Mouse (Mus musculus) neural tube, embryonic 14.5 days (tissue): Measurements from ENCODE around the gene Dvl1. TPM values are rescaled to one million over a fixed set of nuclear protein-coding genes. Genes with fewer than 3 reads are reported as not detected.

ENCODE experiments used
- ATAC-seq: fragments of 200-750 bp; cut with Nextera tagmentation; 2 replicates; pipeline ENCODE4 v1.8.0; 2017; ENCODE audit warnings: low read depth, mild to moderate bottlenecking, moderate TSS enrichment, moderate library complexity
- H3K27ac ChIP-seq: fragments of 300-500 bp; sonication (generic); 2 replicates; pipeline ENCODE4 v1.5.1; 2014; ENCODE audit warnings: low read depth, mild to moderate bottlenecking, control low read depth, low read length, moderate library complexity, mixed read lengths
- H3K27me3 ChIP-seq: fragments of 300-500 bp; sonication (generic); 2 replicates; pipeline ENCODE4 v1.6.1; 2014; ENCODE audit warnings: low read length; ENCODE audit not compliant: control insufficient read depth, insufficient read depth
- H3K36me3 ChIP-seq: fragments of 300-500 bp; sonication (generic); 2 replicates; pipeline ENCODE4 v1.6.1; 2014; ENCODE audit warnings: low read length, mixed read lengths; ENCODE audit not compliant: control insufficient read depth, insufficient read depth
- H3K4me1 ChIP-seq: fragments of 300-500 bp; sonication (generic); 2 replicates; pipeline ENCODE4 v1.6.1; 2014; ENCODE audit warnings: low read length; ENCODE audit not compliant: control insufficient read depth, insufficient read depth
- H3K4me2 ChIP-seq: fragments of 300-500 bp; sonication (generic); 2 replicates; pipeline ENCODE4 v1.6.1; 2014; ENCODE audit warnings: mild to moderate bottlenecking, low read depth, low read length, control low read depth
- H3K4me3 ChIP-seq: fragments of 300-500 bp; sonication (generic); 2 replicates; pipeline ENCODE4 v1.5.1; 2014; ENCODE audit warnings: low read depth, low read length, control low read depth, mixed read lengths
- H3K9ac ChIP-seq: fragments of 300-500 bp; sonication (generic); replicated peaks from 2 replicates; pipeline ENCODE4 v1.6.1; 2014; ENCODE audit warnings: low read depth, mild to moderate bottlenecking, control low read depth, low read length, mixed read lengths
- H3K9me3 ChIP-seq: fragments of 300-500 bp; sonication (generic); 2 replicates; pipeline ENCODE4 v1.6.1; 2016; ENCODE audit warnings: low read length; ENCODE audit not compliant: control insufficient read depth
- WGBS: fragments of 180-500 bp; shearing (Covaris S2); extraction: QIAGEN DNeasy Blood & Tissue Kit; methylation state at CpG from one replicate; pipeline ENCODE4 v1.1.7; 2014; 5-methylcytosine and 5-hydroxymethylcytosine counted together
- polyA plus RNA-seq: library from polyadenylated mRNA; unstranded; fragments of >200 nt; fragmentation: Nextera tagmentation; extraction: Ambion mirVana; gene quantifications from 2 replicates; pipeline ENCODE4 v1.2.1, GENCODE M21; 2014

The Dvl1 gene
- polyA plus RNA-seq, 1 experiment from 2014 or later, result 16.1 TPM

DNA sequence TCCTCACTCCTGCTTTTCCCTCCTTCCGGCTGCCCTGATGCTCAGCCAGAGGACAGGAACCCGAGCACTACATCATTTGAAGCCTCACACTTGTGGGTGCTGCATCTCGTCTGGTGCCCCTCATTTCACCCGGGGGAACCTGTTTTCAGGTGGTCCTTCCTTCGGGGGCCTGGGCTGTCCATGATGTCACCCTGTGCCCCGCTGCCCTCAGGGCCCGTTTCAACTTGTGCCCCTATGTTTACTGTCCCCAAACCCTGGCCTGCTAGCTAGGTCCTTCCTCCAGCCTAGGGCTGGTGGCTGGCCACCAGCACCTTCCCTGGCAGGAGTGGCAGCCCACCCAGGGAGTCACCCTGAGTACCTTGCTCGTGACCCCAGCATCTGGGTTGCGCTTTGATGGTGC is 58.9 kb downstream of the Dvl1 start:
- Histone ChIP-seq H3K36me3 (peaks cover 48% of the 10 kb centered on the region), H3K27me3 (no peaks in the 10 kb centered on the region), H3K4me3 (no peak overlapping the region), H3K27ac (no peak overlapping the region), H3K9me3 (no peaks in the 10 kb centered on the region), H3K9ac (no peak overlapping the region), H3K4me2 (no peak overlapping the region), H3K4me1 (no peaks in the 10 kb centered on the region)
- no peak for ATAC-seq
- WGBS, result 84% methylated on average over 9 of the region's 9 CpGs

- H3K27ac ChIP-seq, result no peak overlapping the region
- H3K4me2 ChIP-seq, result no peak overlapping the region
- no peaks in the 10 kb centered on the region for H3K9me3 ChIP-seq
- H3K4me3 ChIP-seq, result no peak overlapping the region
- no peak for ATAC-seq
- WGBS, result 88% methylated on average over 11 of the region's 11 CpGs
- no peak overlapping the region for H3K9ac ChIP-seq
- no peaks in the 10 kb centered on the region for H3K27me3 ChIP-seq
- H3K36me3 ChIP-seq, result peaks cover 41% of the 10 kb centered on the region
- H3K4me1 ChIP-seq, result no peaks in the 10 kb centered on the region
Measured at GRCm38 (mm10) chr4:155907003-155907402, 59.8 kb downstream of the Dvl1 start.

GRCm38 (mm10) chr4:155908281-155908680 is 61.1 kb downstream of the Dvl1 start:
- ATAC-seq, result no peak
- 80% methylated on average over 7 of the region's 7 CpGs for WGBS
- H3K4me3 ChIP-seq, result no peak overlapping the region

GRCm38 (mm10) chr4:155908751-155909150 is 61.5 kb downstream of the Dvl1 start:
- Histone ChIP-seq H3K4me1 (no peaks in the 10 kb centered on the region), H3K27ac (no peak overlapping the region), H3K4me3 (no peak overlapping the region), H3K27me3 (no peaks in the 10 kb centered on the region), H3K9ac (no peak overlapping the region), H3K4me2 (no peak overlapping the region), H3K9me3 (no peaks in the 10 kb centered on the region), H3K36me3 (peaks cover 23% of the 10 kb centered on the region)
- ATAC-seq, result no peak
- 87% methylated on average over 4 of the region's 4 CpGs for WGBS

More at GRCm38 (mm10) chr4:155908281-155908680, 61.1 kb downstream of the Dvl1 start:
- H3K9me3 ChIP-seq, result no peaks in the 10 kb centered on the region
- no peak overlapping the region for H3K27ac ChIP-seq
- no peaks in the 10 kb centered on the region for H3K27me3 ChIP-seq
- no peak overlapping the region for H3K4me2 ChIP-seq
- H3K36me3 ChIP-seq, result peaks cover 28% of the 10 kb centered on the region
- no peaks in the 10 kb centered on the region for H3K4me1 ChIP-seq
- H3K9ac ChIP-seq, result no peak overlapping the region

Other genes starting within 250 kb of the Dvl1 start
- gene Slc35e2, start 246.0 kb upstream of the Dvl1 start, polyA plus RNA-seq, result 21.0 and 21.4 TPM in 2 replicates
- gene Cdk11b, start 222.5 kb upstream of the Dvl1 start, polyA plus RNA-seq, result 46.7 and 54.1 TPM in 2 replicates
- gene Gm10563, start 202.0 kb upstream of the Dvl1 start, polyA plus RNA-seq, result not detected in 2 replicates
- 1.3 and 6.6 TPM in 2 replicates for gene Mmp23, start 194.0 kb upstream of the Dvl1 start, polyA plus RNA-seq
- 35.5 and 36.8 TPM in 2 replicates for gene Mib2, start 178.2 kb upstream of the Dvl1 start, polyA plus RNA-seq
- gene Fndc10, start 153.1 kb upstream of the Dvl1 start, polyA plus RNA-seq, result 8.5 and 10.4 TPM in 2 replicates
- gene Ssu72, start 142.6 kb upstream of the Dvl1 start, polyA plus RNA-seq, result 172 and 179 TPM in 2 replicates
- gene Tmem240, start 112.6 kb upstream of the Dvl1 start, polyA plus RNA-seq, result 6.8 and 9.6 TPM in 2 replicates
- 82.6 and 85.0 TPM in 2 replicates for gene Atad3a, start 86.3 kb upstream of the Dvl1 start, polyA plus RNA-seq
- gene Vwa1, start 72.7 kb upstream of the Dvl1 start, polyA plus RNA-seq, result 17.4 and 23.1 TPM in 2 replicates
- gene Tmem88b, start 61.5 kb upstream of the Dvl1 start, polyA plus RNA-seq, result 0.92 and 1.2 TPM in 2 replicates
- gene Ankrd65, start 57.0 kb upstream of the Dvl1 start, polyA plus RNA-seq, result not detected in 2 replicates
- gene Mrpl20, start 44.5 kb upstream of the Dvl1 start, polyA plus RNA-seq, result 258 and 275 TPM in 2 replicates
- gene Ccnl2, start 34.9 kb upstream of the Dvl1 start, polyA plus RNA-seq, result 153 and 173 TPM in 2 replicates
- 120 and 127 TPM in 2 replicates for gene Aurkaip1, start 16.1 kb upstream of the Dvl1 start, polyA plus RNA-seq
- 9.6 and 24.0 TPM in 2 replicates for gene Mxra8, start 7.7 kb upstream of the Dvl1 start, polyA plus RNA-seq
- 0.45 and 0.47 TPM in 2 replicates for gene Tas1r3, start 16.0 kb downstream of the Dvl1 start, polyA plus RNA-seq
- 31.4 and 31.8 TPM in 2 replicates for gene Cptp, start 22.0 kb downstream of the Dvl1 start, polyA plus RNA-seq
- gene Ints11, start 22.1 kb downstream of the Dvl1 start, polyA plus RNA-seq, result 74.9 and 75.8 TPM in 2 replicates
- gene Pusl1, start 44.4 kb downstream of the Dvl1 start, polyA plus RNA-seq, result 53.4 and 57.4 TPM in 2 replicates
- gene Acap3, start 44.4 kb downstream of the Dvl1 start, polyA plus RNA-seq, result 67.8 and 76.7 TPM in 2 replicates
- 123 and 124 TPM in 2 replicates for gene Ube2j2, start 96.4 kb downstream of the Dvl1 start, polyA plus RNA-seq
- 10.5 and 11.5 TPM in 2 replicates for gene C1qtnf12, start 114.9 kb downstream of the Dvl1 start, polyA plus RNA-seq
- 37.4 and 38.1 TPM in 2 replicates for gene B3galt6, start 145.2 kb downstream of the Dvl1 start, polyA plus RNA-seq
- gene Sdf4, start 145.5 kb downstream of the Dvl1 start, polyA plus RNA-seq, result 123 and 125 TPM in 2 replicates
- 0.20 and 0.70 TPM in 2 replicates for gene Tnfrsf4, start 166.4 kb downstream of the Dvl1 start, polyA plus RNA-seq
- 1.5 and 2.7 TPM in 2 replicates for gene Tnfrsf18, start 178.8 kb downstream of the Dvl1 start, polyA plus RNA-seq
- not detected in 2 replicates for gene Ttll10, start 212.0 kb downstream of the Dvl1 start, polyA plus RNA-seq